Mouse (Mus musculus) liver, adult 2 months (tissue): ENCODE data around the gene Npepl1.

Source experiments
- CTCF ChIP-seq: fragments of 200-500 bp; IDR thresholded peaks from 2 replicates; pipeline ENCODE4 v1.5.1; 2011; ENCODE audit warnings: low read depth, low read length, control low read depth
- POLR2A ChIP-seq: fragments of 200-500 bp; IDR thresholded peaks from 2 replicates; pipeline ENCODE4 v1.6.1; 2011; ENCODE audit warnings: low read length, control low read depth; ENCODE audit not compliant: insufficient read depth; ENCODE audit errors: extremely low read depth

DNA sequence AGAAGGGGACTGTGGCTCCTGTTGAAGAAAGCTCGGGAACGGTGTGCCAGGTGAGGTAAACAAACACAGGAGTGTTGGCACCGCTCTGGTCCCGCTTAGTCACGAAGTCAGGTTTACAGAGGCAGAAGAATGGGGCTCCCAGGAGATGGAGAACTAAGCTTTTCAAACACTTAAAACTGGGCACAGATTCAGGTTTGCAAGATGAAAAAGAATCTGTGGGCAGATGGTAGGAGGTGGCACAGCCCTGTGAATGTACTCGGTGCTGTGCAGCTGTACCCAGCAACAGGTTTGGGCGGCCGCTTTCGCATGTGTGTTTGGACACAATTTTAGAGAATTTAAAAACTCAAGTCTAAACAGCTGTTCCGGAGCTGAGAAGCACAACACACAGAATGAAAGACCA is 48.9 kb downstream of the Npepl1 start:
- no peak for TF ChIP-seq POLR2A
- TF ChIP-seq CTCF: no peak
